Mouse (Mus musculus) erythroid progenitor cell, adult 5-6 weeks (primary cell): ENCODE results near the gene Plekhg3. TPM values are rescaled to one million over a fixed set of nuclear protein-coding genes. Genes with fewer than 3 reads are reported as not detected.
A peak's percentile ranks its signal among the peaks of the same experiment; 100 is the strongest.

Experiments
- ATAC-seq: replicated peaks from 2 replicates; pipeline ENCODE4 v1.8.0; 2016; ENCODE audit warnings: moderate number of reproducible peaks, mild to moderate bottlenecking, moderate TSS enrichment, inconsistent platforms; ENCODE audit not compliant: poor library complexity, low FRiP score, severe bottlenecking
- total RNA-seq, 2 experiments: library from RNA; stranded (forward) in 1 of 2; stranded (reverse) in 1 of 2; fragments of 150-400 nt in 1 of 2; fragments of 186-747, 209-891 nt in 1 of 2; gene quantifications; 2 replicates each; pipeline versions ENCODE4 v1.2.3 to v1.2.4; 2015 to 2017; ENCODE audit warnings: low replicate concordance in 2 of 2

Gene Plekhg3
- total RNA-seq, 2 experiments from 2014 or later, result 3.4 to 4.6 TPM

DNA sequence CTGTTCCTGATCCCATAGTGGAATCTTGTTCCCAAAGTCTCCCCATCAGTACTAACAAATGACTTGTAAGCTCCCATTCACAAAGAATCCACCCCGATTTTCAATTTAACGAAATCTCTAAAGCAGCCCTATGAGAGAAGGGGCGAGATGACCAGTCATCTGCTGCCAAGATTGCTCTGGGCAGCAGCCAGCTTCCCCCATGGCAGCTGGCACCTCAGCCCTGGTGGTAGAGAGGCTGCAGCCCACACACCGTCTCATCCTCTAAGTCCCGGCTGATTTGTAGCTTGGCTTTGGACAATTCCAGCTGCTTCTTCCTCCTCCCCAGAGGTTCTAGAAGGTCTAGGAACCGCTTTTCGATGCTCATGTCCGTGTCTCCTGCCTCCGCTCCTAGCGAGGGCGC is 77.5 kb downstream of the Plekhg3 start:
- no peak for ATAC-seq

GRCm38 (mm10) chr12:76608997-76609565 is 78.4 kb downstream of the Plekhg3 start:
- no peak for ATAC-seq

GRCm38 (mm10) chr12:76612621-76613020 is 81.9 kb downstream of the Plekhg3 start:
- ATAC-seq, result no peak

DNA sequence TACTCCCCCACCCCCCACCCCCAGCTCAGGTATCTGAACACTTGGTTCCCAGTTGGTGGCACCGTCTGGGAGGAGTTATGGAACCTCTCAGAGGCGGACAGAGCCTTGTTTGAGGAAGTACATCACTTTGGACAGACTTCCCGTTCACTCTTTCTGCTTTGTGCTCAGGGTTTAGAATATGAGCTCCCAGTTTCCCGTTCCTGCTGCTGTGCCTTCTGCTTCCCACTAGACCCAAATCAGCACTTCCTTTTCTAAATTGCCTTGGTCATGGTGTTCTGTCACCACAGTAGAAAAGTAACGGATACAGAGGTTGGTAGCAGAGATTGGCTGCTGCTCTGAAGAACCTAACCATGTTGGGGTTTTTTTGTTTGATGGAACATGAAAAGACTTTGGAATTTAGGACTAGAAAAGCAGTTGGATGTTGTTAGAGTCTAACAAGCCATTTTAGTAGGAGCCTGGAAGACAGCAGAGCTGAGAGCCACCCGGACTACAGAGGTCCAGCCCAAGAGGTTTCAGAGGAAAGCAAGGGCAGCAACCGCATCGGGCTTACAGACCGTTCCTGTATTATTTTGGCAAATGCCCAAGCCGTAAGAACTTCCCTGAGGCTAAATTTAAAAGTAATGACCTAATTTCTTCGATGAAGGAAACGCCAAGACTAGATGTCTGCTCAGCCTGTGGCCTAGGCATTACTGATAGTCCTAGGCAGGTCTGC is 84.3 kb downstream of the Plekhg3 start:
- ATAC-seq, result no peak

DNA sequence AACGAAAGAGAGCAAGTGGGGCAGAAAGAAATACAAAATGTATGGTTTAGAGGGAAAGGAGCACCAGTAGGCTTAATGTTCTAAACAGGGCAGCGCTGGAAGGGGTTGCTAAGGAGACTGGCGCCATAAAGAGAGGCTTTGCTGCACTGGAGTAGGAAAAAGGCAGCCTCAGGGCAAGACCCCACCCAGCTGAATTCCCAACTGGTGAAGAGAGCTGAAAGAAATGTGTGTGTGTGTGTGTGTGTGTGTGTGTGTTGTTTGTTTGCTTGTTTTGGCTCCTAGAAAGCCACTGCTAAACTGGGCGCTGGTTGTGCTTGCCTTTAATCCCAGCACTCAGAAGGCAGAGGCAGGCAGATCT is 84.9 kb downstream of the Plekhg3 start:
- ATAC-seq, result no peak

DNA sequence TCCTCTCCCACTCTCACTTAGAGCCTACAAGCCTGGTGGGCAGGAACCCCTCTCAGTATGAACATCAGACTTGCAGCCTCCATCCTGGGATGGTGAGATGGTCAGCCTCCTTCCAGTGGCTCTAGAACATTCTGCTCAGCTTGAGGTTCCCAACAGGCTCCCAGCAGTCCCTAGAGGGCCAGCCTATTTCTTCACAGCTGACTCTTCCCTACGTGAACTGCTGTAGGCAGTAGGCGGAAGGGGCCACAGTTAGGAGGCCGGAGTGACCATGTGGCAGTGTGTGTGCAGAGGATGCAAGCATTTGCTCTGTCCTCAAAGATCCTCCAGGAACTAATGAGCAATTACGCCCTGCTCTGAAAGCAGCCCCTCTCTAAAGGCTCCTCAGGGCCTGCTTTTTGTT is 87.5 kb downstream of the Plekhg3 start:
- ATAC-seq, result no peak

GRCm38 (mm10) chr12:76619847-76620246 is 89.2 kb downstream of the Plekhg3 start:
- peak; percentile 30; the same call in 1 of the 2 replicates for ATAC-seq

DNA sequence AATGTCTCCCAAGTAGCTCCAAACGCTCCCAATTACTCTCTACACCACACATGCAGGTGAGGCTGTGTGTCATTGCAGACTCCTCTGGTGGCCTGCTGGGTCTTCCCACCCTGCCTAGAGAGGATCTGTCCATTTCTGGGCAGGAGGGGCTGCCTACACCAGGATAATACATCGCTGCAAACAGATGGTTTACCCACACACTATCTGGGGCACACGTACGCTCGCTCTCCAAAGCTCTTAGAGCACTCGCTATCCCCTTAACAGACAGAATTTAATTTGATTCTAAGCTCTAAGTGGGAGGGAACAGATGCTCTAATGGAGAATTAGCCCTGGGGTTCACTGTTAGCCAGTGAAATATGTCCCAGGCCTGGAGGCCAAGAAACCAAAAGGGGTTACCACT is 92.7 kb downstream of the Plekhg3 start:
- ATAC-seq, result no peak

Other genes with a start within 250 kb of the Plekhg3 start
- not detected in 2 replicates for gene Akap5, start 206.0 kb upstream of the Plekhg3 start, total RNA-seq (2015; ENCODE audit: low replicate concordance)
- 0.26 TPM in 1 of 2 replicates, not detected in the other for gene Akap5, start 206.0 kb upstream of the Plekhg3 start, total RNA-seq (2017; ENCODE audit: low replicate concordance)
- 11.9 and 43.6 TPM in 2 replicates for gene Zbtb25, start 161.3 kb upstream of the Plekhg3 start, total RNA-seq (2015; ENCODE audit: low replicate concordance)
- 4.0 and 8.6 TPM in 2 replicates for gene Zbtb25, start 161.3 kb upstream of the Plekhg3 start, total RNA-seq (2017; ENCODE audit: low replicate concordance)
- 9.7 and 10.9 TPM in 2 replicates for gene Zbtb1, start 160.6 kb upstream of the Plekhg3 start, total RNA-seq (2015; ENCODE audit: low replicate concordance)
- gene Zbtb1, start 160.6 kb upstream of the Plekhg3 start, total RNA-seq (2017; ENCODE audit: low replicate concordance), result 8.6 and 9.5 TPM in 2 replicates
- gene Hspa2, start 126.7 kb upstream of the Plekhg3 start, total RNA-seq (2015; ENCODE audit: low replicate concordance), result 1.7 TPM in 1 of 2 replicates, not detected in the other
- gene Hspa2, start 126.7 kb upstream of the Plekhg3 start, total RNA-seq (2017; ENCODE audit: low replicate concordance), result 3.2 and 3.3 TPM in 2 replicates
- gene Ppp1r36, start 113.4 kb upstream of the Plekhg3 start, total RNA-seq (2015; ENCODE audit: low replicate concordance), result not detected in 2 replicates
- not detected in 2 replicates for gene Ppp1r36, start 113.4 kb upstream of the Plekhg3 start, total RNA-seq (2017; ENCODE audit: low replicate concordance)
- 651 and 669 TPM in 2 replicates for gene Sptb, start 179.7 kb downstream of the Plekhg3 start, total RNA-seq (2015; ENCODE audit: low replicate concordance)
- 1,485 and 1,588 TPM in 2 replicates for gene Sptb, start 179.7 kb downstream of the Plekhg3 start, total RNA-seq (2017; ENCODE audit: low replicate concordance)
- gene Churc1, start 234.6 kb downstream of the Plekhg3 start, total RNA-seq (2015; ENCODE audit: low replicate concordance), result 28.5 and 66.0 TPM in 2 replicates
- gene Churc1, start 234.6 kb downstream of the Plekhg3 start, total RNA-seq (2017; ENCODE audit: low replicate concordance), result 24.4 and 42.7 TPM in 2 replicates
- gene Fntb, start 234.7 kb downstream of the Plekhg3 start, total RNA-seq (2015; ENCODE audit: low replicate concordance), result 51.9 and 77.1 TPM in 2 replicates
- gene Fntb, start 234.7 kb downstream of the Plekhg3 start, total RNA-seq (2017; ENCODE audit: low replicate concordance), result 21.3 and 47.2 TPM in 2 replicates